Mouse (Mus musculus): Measurements from ENCODE around the gene Rpl38. TPM values are rescaled to one million over a fixed set of nuclear protein-coding genes. Genes with fewer than 3 reads are reported as not detected.
"Not testable (repeated sequence)": the region's sequence is repeated elsewhere in the genome, so short reads cannot be mapped to it uniquely, and the experiment has no call there.

Rpl38 gene
- polyA plus RNA-seq, 1 experiment = 516 TPM

DNA sequence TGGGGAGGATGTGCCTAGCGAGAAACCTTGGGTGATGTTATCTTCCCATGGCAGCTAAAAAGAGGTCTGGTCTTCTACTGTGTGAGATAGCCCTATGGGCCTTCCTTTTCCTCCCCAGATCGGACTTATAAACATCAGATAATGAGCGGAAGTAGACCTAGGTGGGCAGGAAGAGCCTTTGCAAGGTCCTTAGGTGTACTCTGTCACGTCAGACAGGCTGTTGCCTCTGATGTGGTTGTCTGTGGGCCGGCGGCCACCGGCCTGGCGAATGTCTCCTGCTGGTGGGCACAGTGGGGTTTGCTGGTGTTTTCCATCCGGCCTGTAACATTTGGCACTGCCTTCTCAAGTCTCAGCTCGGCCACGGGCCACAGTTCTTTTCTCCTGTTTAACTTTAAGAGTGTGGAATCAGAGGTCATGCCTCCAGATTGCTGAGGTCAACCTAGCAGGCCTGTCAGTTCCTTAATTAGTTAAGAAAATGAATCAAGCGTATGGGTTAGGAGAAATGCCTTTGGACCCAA, 1.4 kb downstream of the Rpl38 start:
- peak overlapping the region; percentile 62 for H3K27ac ChIP-seq (ENCODE audit: control insufficient read depth, insufficient read depth, low read length)
- H3K27me3 ChIP-seq (ENCODE audit: control insufficient read depth, insufficient read depth, low read length) = no peaks in the 10 kb centered on the region
- TF ChIP-seq CTCF (IDR thresholded peaks at IDR 0.05; ENCODE audit: borderline replicate concordance, control insufficient read depth, extremely low read depth, insufficient read depth, low read length, poor library complexity) (no peak), POLR2A (IDR thresholded peaks at IDR 0.05; ENCODE audit: control insufficient read depth, extremely low read depth, insufficient read depth, low read length, poor library complexity) (no peak)
- H3K4me3 ChIP-seq (ENCODE audit: control insufficient read depth, insufficient read depth, low read length) = peak overlapping the region; percentile 89
- peaks cover 17% of the 10 kb centered on the region for H3K4me1 ChIP-seq (replicated peaks; ENCODE audit: control insufficient read depth, insufficient read depth, low read length)
- WGBS = 7% methylated on average over 12 of the region's 12 CpGs
- peaks cover 26% of the 10 kb centered on the region for H3K36me3 ChIP-seq (ENCODE audit: control insufficient read depth, insufficient read depth, low read length)
- DNase-seq = peak; percentile 19

DNA sequence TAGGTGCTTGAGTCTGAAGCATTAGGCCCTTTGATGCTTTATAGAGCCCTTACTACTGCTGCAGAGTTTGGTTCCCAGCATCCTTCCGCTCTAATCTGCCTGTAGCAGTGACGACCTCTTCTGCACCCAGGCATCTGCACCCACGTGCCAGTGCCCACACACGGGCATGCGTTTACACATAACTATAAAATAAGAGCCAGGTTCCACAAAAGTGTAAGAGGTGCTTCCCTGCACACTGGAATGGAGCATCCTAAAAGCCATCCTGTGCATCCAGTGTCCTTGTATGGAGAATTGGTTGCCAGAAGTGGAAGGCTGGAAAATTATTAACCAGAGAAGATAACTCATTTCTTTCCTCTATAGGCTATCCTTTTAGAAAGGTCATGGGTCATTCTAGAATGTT, 2.8 kb downstream of the Rpl38 start:
- peaks cover 26% of the 10 kb centered on the region for H3K36me3 ChIP-seq (ENCODE audit: control insufficient read depth, insufficient read depth, low read length)
- H3K27me3 ChIP-seq (ENCODE audit: control insufficient read depth, insufficient read depth, low read length) = peaks cover 3% of the 10 kb centered on the region; the same call in 1 of the 2 replicates
- H3K4me3 ChIP-seq (ENCODE audit: control insufficient read depth, insufficient read depth, low read length) = no peak overlapping the region
- peaks cover 29% of the 10 kb centered on the region for H3K4me1 ChIP-seq (replicated peaks; ENCODE audit: control insufficient read depth, insufficient read depth, low read length)
- no peak overlapping the region for H3K27ac ChIP-seq (ENCODE audit: control insufficient read depth, insufficient read depth, low read length)
- no peak for TF ChIP-seq POLR2A (IDR thresholded peaks at IDR 0.05; ENCODE audit: control insufficient read depth, extremely low read depth, insufficient read depth, low read length, poor library complexity)
- TF ChIP-seq CTCF (IDR thresholded peaks at IDR 0.05; ENCODE audit: borderline replicate concordance, control insufficient read depth, extremely low read depth, insufficient read depth, low read length, poor library complexity) = no peak
- WGBS = 91% methylated on average over 5 of the region's 5 CpGs
- DNase-seq = no peak

- peak; percentile 49 for DNase-seq
These were observed 4.7 kb downstream of the Rpl38 start for GRCm38 (mm10) chr11:114672794-114673718.

GRCm38 (mm10) chr11:114673719-114674050, 5.4 kb downstream of the Rpl38 start:
- WGBS = 91% methylated on average over 2 of the region's 2 CpGs
- Histone ChIP-seq H3K4me1 (replicated peaks; ENCODE audit: control insufficient read depth, insufficient read depth, low read length) (peaks cover 28% of the 10 kb centered on the region), H3K27ac (ENCODE audit: control insufficient read depth, insufficient read depth, low read length) (no peak overlapping the region), H3K27me3 (ENCODE audit: control insufficient read depth, insufficient read depth, low read length) (peaks cover 6% of the 10 kb centered on the region; the same call in 1 of the 2 replicates), H3K36me3 (ENCODE audit: control insufficient read depth, insufficient read depth, low read length) (peaks cover 26% of the 10 kb centered on the region), H3K4me3 (ENCODE audit: control insufficient read depth, insufficient read depth, low read length) (no peak overlapping the region)
- DNase-seq = no peak
- no peak for TF ChIP-seq POLR2A (IDR thresholded peaks at IDR 0.05; ENCODE audit: control insufficient read depth, extremely low read depth, insufficient read depth, low read length, poor library complexity)
- no peak for TF ChIP-seq CTCF (IDR thresholded peaks at IDR 0.05; ENCODE audit: borderline replicate concordance, control insufficient read depth, extremely low read depth, insufficient read depth, low read length, poor library complexity)

More at GRCm38 (mm10) chr11:114672794-114673718, 4.7 kb downstream of the Rpl38 start:
- H3K4me1 ChIP-seq (replicated peaks; ENCODE audit: control insufficient read depth, insufficient read depth, low read length) = peaks cover 28% of the 10 kb centered on the region
- H3K36me3 ChIP-seq (ENCODE audit: control insufficient read depth, insufficient read depth, low read length) = peaks cover 26% of the 10 kb centered on the region
- peaks cover 6% of the 10 kb centered on the region; the same call in 1 of the 2 replicates for H3K27me3 ChIP-seq (ENCODE audit: control insufficient read depth, insufficient read depth, low read length)
- peak; percentile 78; the same call in 1 of the 2 replicates for TF ChIP-seq CTCF (IDR thresholded peaks at IDR 0.05; ENCODE audit: borderline replicate concordance, control insufficient read depth, extremely low read depth, insufficient read depth, low read length, poor library complexity)
- no peak for TF ChIP-seq POLR2A (IDR thresholded peaks at IDR 0.05; ENCODE audit: control insufficient read depth, extremely low read depth, insufficient read depth, low read length, poor library complexity)
- no peak overlapping the region for H3K27ac ChIP-seq (ENCODE audit: control insufficient read depth, insufficient read depth, low read length)
- H3K4me3 ChIP-seq (ENCODE audit: control insufficient read depth, insufficient read depth, low read length) = no peak overlapping the region
- WGBS = 86% methylated on average over 9 of the region's 9 CpGs

GRCm38 (mm10) chr11:114674180-114674579, 5.9 kb downstream of the Rpl38 start:
- no peak for TF ChIP-seq CTCF (IDR thresholded peaks at IDR 0.05; ENCODE audit: borderline replicate concordance, control insufficient read depth, extremely low read depth, insufficient read depth, low read length, poor library complexity)
- 83% methylated on average over 8 of the region's 8 CpGs for WGBS
- H3K27ac ChIP-seq (ENCODE audit: control insufficient read depth, insufficient read depth, low read length) = no peak overlapping the region
- peaks cover 28% of the 10 kb centered on the region for H3K4me1 ChIP-seq (replicated peaks; ENCODE audit: control insufficient read depth, insufficient read depth, low read length)
- H3K4me3 ChIP-seq (ENCODE audit: control insufficient read depth, insufficient read depth, low read length) = no peak overlapping the region
- no peak for DNase-seq
- peaks cover 26% of the 10 kb centered on the region for H3K36me3 ChIP-seq (ENCODE audit: control insufficient read depth, insufficient read depth, low read length)
- peaks cover 6% of the 10 kb centered on the region; the same call in 1 of the 2 replicates for H3K27me3 ChIP-seq (ENCODE audit: control insufficient read depth, insufficient read depth, low read length)

DNA sequence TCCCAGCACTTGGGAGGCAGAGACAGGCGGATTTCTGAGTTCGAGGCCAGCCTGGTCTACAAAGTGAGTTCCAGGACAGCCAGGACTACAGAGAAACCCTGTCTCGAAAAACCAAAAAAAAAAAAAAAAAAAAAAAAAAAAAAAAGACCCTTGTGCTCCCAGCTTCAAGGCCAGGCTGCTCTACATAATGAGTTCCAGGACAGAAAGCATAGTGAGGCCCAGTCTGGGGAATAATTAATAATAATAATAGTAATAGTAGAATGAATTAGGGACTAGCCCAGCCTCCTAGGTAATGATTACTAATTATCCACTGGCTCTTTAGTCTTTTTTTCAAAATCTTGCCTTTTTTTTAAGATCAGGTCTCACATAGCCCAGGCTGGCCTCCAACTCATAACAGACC, 6.5 kb downstream of the Rpl38 start:
- H3K4me3 ChIP-seq (ENCODE audit: control insufficient read depth, insufficient read depth, low read length); H3K27me3 ChIP-seq (ENCODE audit: control insufficient read depth, insufficient read depth, low read length); DNase-seq; H3K27ac ChIP-seq (ENCODE audit: control insufficient read depth, insufficient read depth, low read length): not testable (repeated sequence)
- 95% methylated on average over 2 of the region's 3 CpGs for WGBS
- H3K36me3 ChIP-seq (ENCODE audit: control insufficient read depth, insufficient read depth, low read length) = peaks cover 26% of the 10 kb centered on the region
- H3K4me1 ChIP-seq (replicated peaks; ENCODE audit: control insufficient read depth, insufficient read depth, low read length) = peaks cover 23% of the 10 kb centered on the region

All from thymus, adult 2 months (tissue).